Mouse (Mus musculus): ENCODE results near the gene Cyp4f14. TPM values are rescaled to one million over a fixed set of nuclear protein-coding genes. Genes with fewer than 3 reads are reported as not detected.

Cyp4f14 gene
- polyA plus RNA-seq (2012; rRNA removed) (0.09 TPM in 1 of 2 replicates, not detected in the other), polyA plus RNA-seq (2014; fragmentation: Nextera tagmentation; extraction: Ambion mirVana) (not detected in 2 replicates)

- ATAC-seq (ENCODE audit: low FRiP score, low read depth) (no peak), DNase-seq (ENCODE audit: low spot score) (no peak)
- H3K9me3 ChIP-seq (ENCODE audit: control insufficient read depth, low read length) = peaks cover 3% of the 10 kb centered on the region; the same call in 1 of the 2 replicates
- H3K4me2 ChIP-seq (replicated peaks; ENCODE audit: low read depth, low read length, severe bottlenecking) = no peak within 1 kb of the TSS
- H3K27me3 ChIP-seq (ENCODE audit: control insufficient read depth, insufficient read depth, low read length) = no peaks in the 10 kb centered on the region
- no peak for TF ChIP-seq POLR2A (IDR thresholded peaks at IDR 0.05; ENCODE audit: borderline replicate concordance, extremely low read depth, insufficient read depth, insufficient read length)
- no peaks in the 10 kb centered on the region for H3K4me1 ChIP-seq (ENCODE audit: control insufficient read depth, insufficient read depth, low read length)
- H3K27ac ChIP-seq (replicated peaks; ENCODE audit: low read depth, low read length) = no peak within 1 kb of the TSS
- H3K9ac ChIP-seq (ENCODE audit: low read depth, low read length, severe bottlenecking) = no peak within 1 kb of the TSS
- 46% methylated on average over 2 of the region's 2 CpGs for WGBS
- H3K36me3 ChIP-seq (ENCODE audit: control insufficient read depth, insufficient read depth, low read length) = no peaks in the 10 kb centered on the region
- H3K4me3 ChIP-seq (replicated peaks; ENCODE audit: low read length) = no peak within 1 kb of the TSS
Measured at GRCm38 (mm10) chr17:32917131-32917530, at the start of gene Cyp4f14. Gene Cyp4f14 (minus strand): TSS chr17:32917342.

GRCm38 (mm10) chr17:32965623-32966290, 48.6 kb upstream of the Cyp4f14 start, which contains the start of gene Zfp472:
Gene Zfp472 (plus strand): TSS chr17:32965814.
- no peaks in the 10 kb centered on the region for H3K27me3 ChIP-seq (ENCODE audit: control insufficient read depth, insufficient read depth, low read length)
- H3K4me1 ChIP-seq (ENCODE audit: control insufficient read depth, insufficient read depth, low read length) = peaks cover 12% of the 10 kb centered on the region
- H3K9me3 ChIP-seq (ENCODE audit: control insufficient read depth, low read length) = no peaks in the 10 kb centered on the region
- H3K4me3 ChIP-seq (replicated peaks; ENCODE audit: low read length) = peak within 1 kb of the TSS; percentile 84
- WGBS = 2% methylated on average over 32 of the region's 33 CpGs
- H3K27ac ChIP-seq (replicated peaks; ENCODE audit: low read depth, low read length) = peak within 1 kb of the TSS; percentile 85
- H3K36me3 ChIP-seq (ENCODE audit: control insufficient read depth, insufficient read depth, low read length) = no peaks in the 10 kb centered on the region
- H3K9ac ChIP-seq (ENCODE audit: low read depth, low read length, severe bottlenecking) = peak within 1 kb of the TSS; percentile 74
- H3K4me2 ChIP-seq (replicated peaks; ENCODE audit: low read depth, low read length, severe bottlenecking) = peak within 1 kb of the TSS; percentile 82
- peak; percentile 96 for DNase-seq (ENCODE audit: low spot score)
- ATAC-seq (ENCODE audit: low FRiP score, low read depth) = peak; percentile 99
- TF ChIP-seq POLR2A (IDR thresholded peaks at IDR 0.05; ENCODE audit: borderline replicate concordance, extremely low read depth, insufficient read depth, insufficient read length) = no peak

- Histone ChIP-seq H3K27me3 (ENCODE audit: control insufficient read depth, insufficient read depth, low read length) (no peaks in the 10 kb centered on the region), H3K4me1 (ENCODE audit: control insufficient read depth, insufficient read depth, low read length) (peaks cover 12% of the 10 kb centered on the region), H3K4me2 (replicated peaks; ENCODE audit: low read depth, low read length, severe bottlenecking) (peak overlapping the region; percentile 82), H3K36me3 (ENCODE audit: control insufficient read depth, insufficient read depth, low read length) (no peaks in the 10 kb centered on the region), H3K9ac (ENCODE audit: low read depth, low read length, severe bottlenecking) (peak overlapping the region; percentile 74), H3K27ac (replicated peaks; ENCODE audit: low read depth, low read length) (peak overlapping the region; percentile 85), H3K4me3 (replicated peaks; ENCODE audit: low read length) (peak overlapping the region; percentile 84), H3K9me3 (ENCODE audit: control insufficient read depth, low read length) (no peaks in the 10 kb centered on the region)
- DNase-seq (ENCODE audit: low spot score) (peak; percentile 9), ATAC-seq (ENCODE audit: low FRiP score, low read depth) (peak; percentile 71)
- TF ChIP-seq POLR2A (IDR thresholded peaks at IDR 0.05; ENCODE audit: borderline replicate concordance, extremely low read depth, insufficient read depth, insufficient read length) = no peak
- WGBS = under 1% methylated on average over 14 of the region's 14 CpGs
Measured at GRCm38 (mm10) chr17:32965253-32965622, 48.1 kb upstream of the Cyp4f14 start.

- Histone ChIP-seq H3K9ac (ENCODE audit: low read depth, low read length, severe bottlenecking) (no peak overlapping the region), H3K27ac (replicated peaks; ENCODE audit: low read depth, low read length) (no peak overlapping the region), H3K4me1 (ENCODE audit: control insufficient read depth, insufficient read depth, low read length) (peaks cover 5% of the 10 kb centered on the region; the same call in 1 of the 2 replicates), H3K4me2 (replicated peaks; ENCODE audit: low read depth, low read length, severe bottlenecking) (no peak overlapping the region), H3K36me3 (ENCODE audit: control insufficient read depth, insufficient read depth, low read length) (no peaks in the 10 kb centered on the region), H3K4me3 (replicated peaks; ENCODE audit: low read length) (no peak overlapping the region), H3K27me3 (ENCODE audit: control insufficient read depth, insufficient read depth, low read length) (no peaks in the 10 kb centered on the region), H3K9me3 (ENCODE audit: control insufficient read depth, low read length) (no peaks in the 10 kb centered on the region)
- DNase-seq (ENCODE audit: low spot score) (peak; percentile 36), ATAC-seq (ENCODE audit: low FRiP score, low read depth) (no peak)
- TF ChIP-seq POLR2A (IDR thresholded peaks at IDR 0.05; ENCODE audit: borderline replicate concordance, extremely low read depth, insufficient read depth, insufficient read length) = no peak
- 43% methylated on average over 16 of the region's 16 CpGs for WGBS
Measured at GRCm38 (mm10) chr17:32951441-32951840, 34.3 kb upstream of the Cyp4f14 start.

- DNase-seq (ENCODE audit: low spot score) (no peak), ATAC-seq (ENCODE audit: low FRiP score, low read depth) (no peak)
- WGBS = 76% methylated on average over 11 of the region's 11 CpGs
- no peaks in the 10 kb centered on the region for H3K36me3 ChIP-seq (ENCODE audit: control insufficient read depth, insufficient read depth, low read length)
- no peak overlapping the region for H3K4me2 ChIP-seq (replicated peaks; ENCODE audit: low read depth, low read length, severe bottlenecking)
- no peak for TF ChIP-seq POLR2A (IDR thresholded peaks at IDR 0.05; ENCODE audit: borderline replicate concordance, extremely low read depth, insufficient read depth, insufficient read length)
- no peak overlapping the region for H3K27ac ChIP-seq (replicated peaks; ENCODE audit: low read depth, low read length)
- H3K9me3 ChIP-seq (ENCODE audit: control insufficient read depth, low read length) = no peaks in the 10 kb centered on the region
- no peaks in the 10 kb centered on the region for H3K27me3 ChIP-seq (ENCODE audit: control insufficient read depth, insufficient read depth, low read length)
- no peak overlapping the region for H3K9ac ChIP-seq (ENCODE audit: low read depth, low read length, severe bottlenecking)
- no peak overlapping the region for H3K4me3 ChIP-seq (replicated peaks; ENCODE audit: low read length)
- peaks cover 7% of the 10 kb centered on the region; the same call in 1 of the 2 replicates for H3K4me1 ChIP-seq (ENCODE audit: control insufficient read depth, insufficient read depth, low read length)
Measured at GRCm38 (mm10) chr17:32951006-32951405, 33.9 kb upstream of the Cyp4f14 start.

All from limb, embryonic 14.5 days (tissue).